ENCODE assay signal across 25 mouse cellular contexts in genomic region chr5:20918967-20919366, GRCm38 (mm10).
"Had no signal": no experiment of that assay in that cellular context is flagged by ENCODE, and none has a peak within 500 bp of the region (broad histone marks: within the 10 kb centered on the region; RNA-seq: fewer than 3 reads in every experiment).

No protein-coding gene starts in this region.

- ATAC-seq: hindbrain, embryonic 16.5 days; inflammation-experienced regulatory T-cells, adult 6 months; intestine, embryonic 15.5 days; intestine, postnatal 0 days had no signal

- H3K4me2 ChIP-seq: heart, embryonic 12.5 days; hindbrain, embryonic 12.5 days; hindbrain, embryonic 14.5 days; intestine, embryonic 15.5 days; limb, embryonic 12.5 days; liver, embryonic 11.5 days; liver, embryonic 13.5 days; liver, embryonic 15.5 days had no signal

- H3K36me3 ChIP-seq: heart, embryonic 10.5 days; hindbrain, embryonic 12.5 days; intestine, embryonic 15.5 days had no signal

- H3K27ac ChIP-seq: heart, embryonic 10.5 days; hindbrain, embryonic 10.5 days; hindbrain, embryonic 12.5 days; hindbrain, embryonic 14.5 days; intestine, embryonic 15.5 days; layer of hippocampus, adult 2 months; left cerebral cortex, adult 2 months; limb, embryonic 10.5 days; limb, embryonic 12.5 days; liver, embryonic 13.5 days; liver, embryonic 15.5 days had no signal

- H3K4me3 ChIP-seq: heart, embryonic 10.5 days; heart, embryonic 12.5 days; hindbrain, embryonic 10.5 days; hindbrain, embryonic 12.5 days; intestine, embryonic 15.5 days; layer of hippocampus, adult 2 months; left cerebral cortex, adult 2 months; limb, embryonic 10.5 days; limb, embryonic 12.5 days; liver, embryonic 13.5 days; liver, embryonic 15.5 days had no signal

- H3K9me3 ChIP-seq: heart, embryonic 10.5 days; heart, embryonic 12.5 days; hindbrain, embryonic 10.5 days; hindbrain, embryonic 12.5 days; intestine, embryonic 15.5 days; limb, embryonic 10.5 days; limb, embryonic 12.5 days; liver, embryonic 13.5 days; liver, embryonic 15.5 days had no signal

- H3K27me3 ChIP-seq: heart, embryonic 12.5 days; hindbrain, embryonic 12.5 days; intestine, embryonic 15.5 days; limb, embryonic 12.5 days; liver, embryonic 13.5 days; liver, embryonic 15.5 days had no signal

- H3K9ac ChIP-seq: heart, embryonic 12.5 days; hindbrain, embryonic 12.5 days; hindbrain, embryonic 14.5 days; intestine, embryonic 15.5 days; limb, embryonic 12.5 days; liver, embryonic 13.5 days; liver, embryonic 15.5 days had no signal

- H3K4me1 ChIP-seq: heart, embryonic 10.5 days; hindbrain, embryonic 10.5 days; hindbrain, embryonic 12.5 days; intestine, embryonic 15.5 days; limb, embryonic 10.5 days; limb, embryonic 12.5 days; liver, embryonic 15.5 days had no signal

- DNase-seq: gastrocnemius, postnatal 14 days; heart, adult 18-20 months; heart, postnatal 10 days; heart, postnatal 4 days; kidney, adult 18-20 months; kidney, postnatal 10 days; kidney, postnatal 25 days; kidney, postnatal 4 days; liver; liver, embryonic 13.5 days had no signal
